Mouse (Mus musculus): ENCODE results near the gene Lamb1. TPM values are rescaled to one million over a fixed set of nuclear protein-coding genes. Genes with fewer than 3 reads are reported as not detected.

Lamb1 gene
- polyA plus RNA-seq (2014; fragmentation: Nextera tagmentation; extraction: Ambion mirVana), result 30.3 and 32.4 TPM in 2 replicates

GRCm38 (mm10) chr12:31265005-31265721 is at the start of gene Lamb1:
TSS of gene Lamb1 (plus strand) at chr12:31265234.
- Histone ChIP-seq H3K9ac (ENCODE audit: low read length) (peak within 1 kb of the TSS; percentile 48), H3K36me3 (ENCODE audit: control insufficient read depth, insufficient read depth, low read length) (no peaks in the 10 kb centered on the region), H3K27ac (ENCODE audit: low read depth, low read length) (0 out of 2 replicates have a peak within 1 kb of the TSS, but pooled peaks have one; percentile 34), H3K4me3 (ENCODE audit: low read depth, low read length) (peak within 1 kb of the TSS; percentile 48), H3K9me3 (ENCODE audit: control insufficient read depth, low read length) (no peaks in the 10 kb centered on the region), H3K27me3 (ENCODE audit: control insufficient read depth, insufficient read depth, low read length) (peaks cover 36% of the 10 kb centered on the region), H3K4me2 (ENCODE audit: low read depth) (peak within 1 kb of the TSS; percentile 35), H3K4me1 (ENCODE audit: control insufficient read depth, insufficient read depth, low read length) (peaks cover 8% of the 10 kb centered on the region; the same call in 1 of the 2 replicates)
- no peak for ATAC-seq (ENCODE audit: insufficient read depth, low FRiP score, low TSS enrichment)
- peak; percentile 47 for DNase-seq (ENCODE audit: low spot score)
- under 1% methylated on average over 38 of the region's 39 CpGs for WGBS

GRCm38 (mm10) chr12:31217232-31217631 is 47.8 kb upstream of the Lamb1 start:
- no peaks in the 10 kb centered on the region for H3K4me1 ChIP-seq (ENCODE audit: control insufficient read depth, insufficient read depth, low read length)
- no peak overlapping the region for H3K9ac ChIP-seq (ENCODE audit: low read length)

DNA sequence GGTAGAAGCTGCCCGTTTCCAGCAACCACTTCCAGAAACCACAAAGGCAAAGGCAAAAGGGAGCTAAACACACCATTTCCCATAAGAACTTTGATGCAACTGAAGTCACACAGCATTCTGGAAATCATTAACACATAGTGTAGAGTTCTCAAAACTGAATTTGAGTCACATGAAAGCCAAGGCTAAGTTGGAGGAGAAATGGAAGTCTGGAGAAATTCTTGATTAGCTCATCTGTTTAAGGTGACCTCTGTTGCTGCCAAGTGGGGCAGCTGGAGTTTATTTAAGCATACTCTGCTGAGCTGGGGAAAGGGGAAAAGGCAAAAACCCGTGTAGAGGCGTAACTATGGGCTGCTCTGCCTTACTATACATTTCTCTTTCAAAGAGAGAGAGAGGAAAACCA is 46.3 kb upstream of the Lamb1 start:
- H3K36me3 ChIP-seq (ENCODE audit: control insufficient read depth, insufficient read depth, low read length), result no peaks in the 10 kb centered on the region
- H3K9me3 ChIP-seq (ENCODE audit: control insufficient read depth, low read length), result no peaks in the 10 kb centered on the region
- 66% methylated on average over 3 of the region's 3 CpGs for WGBS
- H3K27ac ChIP-seq (ENCODE audit: low read depth, low read length), result no peak overlapping the region
- ATAC-seq (ENCODE audit: insufficient read depth, low FRiP score, low TSS enrichment) (no peak), DNase-seq (ENCODE audit: low spot score) (no peak)
- H3K4me2 ChIP-seq (ENCODE audit: low read depth), result no peak overlapping the region
- no peak overlapping the region for H3K4me3 ChIP-seq (ENCODE audit: low read depth, low read length)
- H3K9ac ChIP-seq (ENCODE audit: low read length), result no peak overlapping the region
- H3K27me3 ChIP-seq (ENCODE audit: control insufficient read depth, insufficient read depth, low read length), result no peaks in the 10 kb centered on the region
- H3K4me1 ChIP-seq (ENCODE audit: control insufficient read depth, insufficient read depth, low read length), result no peaks in the 10 kb centered on the region

More at GRCm38 (mm10) chr12:31217232-31217631, 47.8 kb upstream of the Lamb1 start:
- H3K9me3 ChIP-seq (ENCODE audit: control insufficient read depth, low read length), result no peaks in the 10 kb centered on the region
- no peak overlapping the region for H3K27ac ChIP-seq (ENCODE audit: low read depth, low read length)
- no peak for DNase-seq (ENCODE audit: low spot score)
- WGBS, result 64% methylated on average over 5 of the region's 5 CpGs
- ATAC-seq (ENCODE audit: insufficient read depth, low FRiP score, low TSS enrichment), result no peak
- no peak overlapping the region for H3K4me3 ChIP-seq (ENCODE audit: low read depth, low read length)
- no peak overlapping the region for H3K4me2 ChIP-seq (ENCODE audit: low read depth)
- H3K36me3 ChIP-seq (ENCODE audit: control insufficient read depth, insufficient read depth, low read length), result no peaks in the 10 kb centered on the region
- H3K27me3 ChIP-seq (ENCODE audit: control insufficient read depth, insufficient read depth, low read length), result no peaks in the 10 kb centered on the region

DNA sequence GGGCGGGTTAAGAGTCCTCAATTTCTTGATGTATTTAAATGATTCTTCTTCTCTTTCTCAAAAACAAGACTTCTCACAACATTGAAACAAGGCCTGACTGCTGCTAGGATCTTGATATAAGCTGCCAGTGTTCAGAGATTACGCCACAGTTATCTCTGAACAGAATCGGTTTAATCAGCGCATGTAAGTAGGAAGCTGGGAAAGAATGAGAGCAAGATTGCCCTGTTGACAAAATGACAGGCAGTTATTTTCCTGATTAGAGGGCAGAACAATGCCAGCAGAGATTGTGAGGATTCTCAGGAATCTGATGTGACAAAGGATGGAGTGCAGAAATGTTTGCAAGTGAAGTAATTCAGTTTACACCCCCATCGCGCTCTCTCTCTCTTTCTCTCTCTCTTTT is 43.5 kb upstream of the Lamb1 start:
- DNase-seq (ENCODE audit: low spot score) (no peak), ATAC-seq (ENCODE audit: insufficient read depth, low FRiP score, low TSS enrichment) (no peak)
- H3K9ac ChIP-seq (ENCODE audit: low read length), result no peak overlapping the region
- H3K27me3 ChIP-seq (ENCODE audit: control insufficient read depth, insufficient read depth, low read length), result no peaks in the 10 kb centered on the region
- no peaks in the 10 kb centered on the region for H3K4me1 ChIP-seq (ENCODE audit: control insufficient read depth, insufficient read depth, low read length)
- WGBS, result 92% methylated on average over 6 of the region's 6 CpGs
- H3K27ac ChIP-seq (ENCODE audit: low read depth, low read length), result no peak overlapping the region
- H3K36me3 ChIP-seq (ENCODE audit: control insufficient read depth, insufficient read depth, low read length), result no peaks in the 10 kb centered on the region
- no peaks in the 10 kb centered on the region for H3K9me3 ChIP-seq (ENCODE audit: control insufficient read depth, low read length)
- H3K4me2 ChIP-seq (ENCODE audit: low read depth), result no peak overlapping the region
- no peak overlapping the region for H3K4me3 ChIP-seq (ENCODE audit: low read depth, low read length)

DNA sequence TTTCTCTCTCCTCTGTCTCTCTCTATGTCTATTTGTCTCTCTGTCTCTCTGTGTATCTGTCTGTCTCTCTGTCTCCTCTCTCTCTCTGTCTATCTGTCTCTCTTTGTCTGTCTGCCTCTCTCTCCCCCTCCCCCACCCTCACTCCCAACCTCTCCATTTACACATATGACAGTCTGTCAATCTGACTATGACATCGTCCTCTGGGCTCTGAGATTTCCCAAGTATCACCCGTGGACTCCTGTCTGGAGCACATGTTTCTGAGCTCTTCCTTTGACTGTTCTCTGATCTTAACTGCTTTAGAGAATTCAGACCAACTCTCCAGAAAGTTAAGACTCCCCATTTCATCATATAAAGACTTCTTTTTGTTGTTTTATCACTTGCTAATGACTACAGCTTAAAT is 42.8 kb upstream of the Lamb1 start:
- H3K9me3 ChIP-seq (ENCODE audit: control insufficient read depth, low read length), result no peaks in the 10 kb centered on the region
- no peak overlapping the region for H3K9ac ChIP-seq (ENCODE audit: low read length)
- DNase-seq (ENCODE audit: low spot score) (no peak), ATAC-seq (ENCODE audit: insufficient read depth, low FRiP score, low TSS enrichment) (no peak)
- no peak overlapping the region for H3K27ac ChIP-seq (ENCODE audit: low read depth, low read length)
- no peak overlapping the region for H3K4me3 ChIP-seq (ENCODE audit: low read depth, low read length)
- no peaks in the 10 kb centered on the region for H3K27me3 ChIP-seq (ENCODE audit: control insufficient read depth, insufficient read depth, low read length)
- WGBS, result 34% methylated on average over 2 of the region's 2 CpGs
- H3K36me3 ChIP-seq (ENCODE audit: control insufficient read depth, insufficient read depth, low read length), result no peaks in the 10 kb centered on the region
- H3K4me1 ChIP-seq (ENCODE audit: control insufficient read depth, insufficient read depth, low read length), result no peaks in the 10 kb centered on the region
- H3K4me2 ChIP-seq (ENCODE audit: low read depth), result no peak overlapping the region

DNA sequence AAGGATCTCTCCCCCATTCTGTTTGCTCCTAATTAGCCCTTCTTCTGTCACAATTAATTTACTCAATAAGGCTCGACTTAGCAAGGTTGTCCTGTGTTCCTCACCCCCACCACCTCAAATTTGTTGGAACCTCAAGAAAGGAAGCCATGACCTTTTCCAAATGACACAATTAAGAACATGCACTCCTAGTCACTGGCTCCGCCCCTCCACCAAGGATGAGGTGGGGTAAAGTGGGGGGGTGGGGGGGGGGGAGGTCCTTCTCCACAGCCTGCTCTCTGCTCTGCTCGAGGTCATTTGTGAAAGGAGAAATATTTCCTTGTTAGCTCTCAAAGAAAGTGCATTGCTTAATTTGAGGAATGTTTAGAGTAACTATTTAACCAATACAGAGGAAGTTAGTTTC is 42.3 kb upstream of the Lamb1 start:
- Histone ChIP-seq H3K27ac (ENCODE audit: low read depth, low read length) (no peak overlapping the region), H3K9me3 (ENCODE audit: control insufficient read depth, low read length) (no peaks in the 10 kb centered on the region), H3K27me3 (ENCODE audit: control insufficient read depth, insufficient read depth, low read length) (no peaks in the 10 kb centered on the region), H3K4me1 (ENCODE audit: control insufficient read depth, insufficient read depth, low read length) (no peaks in the 10 kb centered on the region), H3K4me3 (ENCODE audit: low read depth, low read length) (no peak overlapping the region), H3K36me3 (ENCODE audit: control insufficient read depth, insufficient read depth, low read length) (no peaks in the 10 kb centered on the region), H3K9ac (ENCODE audit: low read length) (no peak overlapping the region), H3K4me2 (ENCODE audit: low read depth) (no peak overlapping the region)
- DNase-seq (ENCODE audit: low spot score) (no peak), ATAC-seq (ENCODE audit: insufficient read depth, low FRiP score, low TSS enrichment) (no peak)
- 28% methylated on average over 3 of the region's 3 CpGs for WGBS

GRCm38 (mm10) chr12:31225451-31225850 is 39.6 kb upstream of the Lamb1 start:
- Histone ChIP-seq H3K27me3 (ENCODE audit: control insufficient read depth, insufficient read depth, low read length) (no peaks in the 10 kb centered on the region), H3K36me3 (ENCODE audit: control insufficient read depth, insufficient read depth, low read length) (no peaks in the 10 kb centered on the region), H3K4me1 (ENCODE audit: control insufficient read depth, insufficient read depth, low read length) (no peaks in the 10 kb centered on the region), H3K9ac (ENCODE audit: low read length) (no peak overlapping the region), H3K4me2 (ENCODE audit: low read depth) (no peak overlapping the region), H3K27ac (ENCODE audit: low read depth, low read length) (no peak overlapping the region), H3K4me3 (ENCODE audit: low read depth, low read length) (no peak overlapping the region), H3K9me3 (ENCODE audit: control insufficient read depth, low read length) (no peaks in the 10 kb centered on the region)
- ATAC-seq (ENCODE audit: insufficient read depth, low FRiP score, low TSS enrichment) (peak; percentile 50; the same call in 1 of the 2 replicates), DNase-seq (ENCODE audit: low spot score) (no peak)
- WGBS, result 42% methylated on average over 8 of the region's 8 CpGs

GRCm38 (mm10) chr12:31227167-31227566 is 37.9 kb upstream of the Lamb1 start:
- no peaks in the 10 kb centered on the region for H3K4me1 ChIP-seq (ENCODE audit: control insufficient read depth, insufficient read depth, low read length)
- H3K36me3 ChIP-seq (ENCODE audit: control insufficient read depth, insufficient read depth, low read length), result no peaks in the 10 kb centered on the region
- no peak overlapping the region for H3K4me2 ChIP-seq (ENCODE audit: low read depth)
- H3K9me3 ChIP-seq (ENCODE audit: control insufficient read depth, low read length), result no peaks in the 10 kb centered on the region
- H3K9ac ChIP-seq (ENCODE audit: low read length), result no peak overlapping the region
- no peak for DNase-seq (ENCODE audit: low spot score)
- 83% methylated on average over 3 of the region's 3 CpGs for WGBS
- no peaks in the 10 kb centered on the region for H3K27me3 ChIP-seq (ENCODE audit: control insufficient read depth, insufficient read depth, low read length)
- no peak overlapping the region for H3K4me3 ChIP-seq (ENCODE audit: low read depth, low read length)
- no peak for ATAC-seq (ENCODE audit: insufficient read depth, low FRiP score, low TSS enrichment)
- H3K27ac ChIP-seq (ENCODE audit: low read depth, low read length), result no peak overlapping the region

DNA sequence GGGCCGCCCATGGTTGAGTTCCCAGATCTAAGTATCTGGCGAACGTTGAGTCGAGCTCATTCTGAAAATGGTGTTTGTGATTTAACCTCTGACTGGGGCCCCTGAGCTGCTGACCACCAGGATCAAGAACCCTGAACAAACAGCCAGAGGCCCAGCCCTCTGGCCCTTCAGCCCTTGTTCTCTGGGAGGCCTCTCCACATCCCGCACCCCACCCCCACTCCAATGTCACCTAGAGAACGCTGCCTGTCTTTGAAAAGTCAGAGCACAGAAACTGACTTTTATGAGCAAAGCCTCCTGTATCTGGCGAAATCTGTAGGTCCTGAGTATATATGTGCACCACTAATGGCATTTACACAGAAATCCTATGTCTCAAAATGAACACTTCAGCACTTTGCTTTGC is 36.2 kb upstream of the Lamb1 start:
- no peak overlapping the region for H3K4me3 ChIP-seq (ENCODE audit: low read depth, low read length)
- H3K4me1 ChIP-seq (ENCODE audit: control insufficient read depth, insufficient read depth, low read length), result no peaks in the 10 kb centered on the region
- ATAC-seq (ENCODE audit: insufficient read depth, low FRiP score, low TSS enrichment) (no peak), DNase-seq (ENCODE audit: low spot score) (no peak)
- H3K9me3 ChIP-seq (ENCODE audit: control insufficient read depth, low read length), result no peaks in the 10 kb centered on the region
- no peaks in the 10 kb centered on the region for H3K27me3 ChIP-seq (ENCODE audit: control insufficient read depth, insufficient read depth, low read length)
- H3K4me2 ChIP-seq (ENCODE audit: low read depth), result no peak overlapping the region
- no peaks in the 10 kb centered on the region for H3K36me3 ChIP-seq (ENCODE audit: control insufficient read depth, insufficient read depth, low read length)
- H3K9ac ChIP-seq (ENCODE audit: low read length), result no peak overlapping the region
- no peak overlapping the region for H3K27ac ChIP-seq (ENCODE audit: low read depth, low read length)
- WGBS, result 52% methylated on average over 7 of the region's 7 CpGs
